Comparison of ENCODE assay signal across 9 mouse cellular contexts in genomic region chr17:28117451-28118209, GRCm38 (mm10). TPM values are rescaled to one million over a fixed set of nuclear protein-coding genes. Genes with fewer than 3 reads are reported as not detected.
DNase-seq lines count a peak whose midpoint lies in the region; ATAC-seq lines count a peak whose summit lies in the region.
"Had no signal": no experiment of that assay in that cellular context is flagged by ENCODE, and none has a peak within 500 bp of the region (broad histone marks: within the 10 kb centered on the region; RNA-seq: fewer than 3 reads in every experiment).

No protein-coding gene starts in this region.

- DNase-seq in gastrocnemius, adult 18-20 months (ENCODE audit: low spot score), result peak; percentile 58
- no peak for DNase-seq in gastrocnemius, postnatal 4 days (ENCODE audit: low spot score in 2 of 2)
- peak; percentile 30 for DNase-seq in MN1 (ENCODE audit: low spot score)
- no peak for DNase-seq in embryonic facial prominence, embryonic 10.5 days (ENCODE audit: low spot score)
- DNase-seq in heart, postnatal 10 days, result peak; percentile 60 to 61
- no peak for DNase-seq in layer of hippocampus, adult 18-20 months (ENCODE audit: low spot score in 2 of 2)
- no peak for DNase-seq in forebrain, embryonic 14.5 days (ENCODE audit: low spot score)
- no peak for DNase-seq in kidney, postnatal 14 days

- no peak overlapping the region for H3K9ac ChIP-seq in forebrain, embryonic 14.5 days (ENCODE audit: low read length)
- H3K9ac ChIP-seq: lung, embryonic 15.5 days had no signal

- peaks cover 2% of the 10 kb centered on the region for H3K27me3 ChIP-seq in embryonic facial prominence, embryonic 10.5 days (replicated peaks; ENCODE audit: low read depth, poor library complexity, severe bottlenecking)
- no peaks in the 10 kb centered on the region for H3K27me3 ChIP-seq in forebrain, embryonic 14.5 days (replicated peaks; ENCODE audit: control insufficient read depth, insufficient read depth, low read length)
- H3K27me3 ChIP-seq: lung, embryonic 15.5 days had no signal

- intact Hi-C loops in heart, postnatal 10 days (cut with DNase I), result no loop called here

- H3K36me3 ChIP-seq in embryonic facial prominence, embryonic 10.5 days (replicated peaks), result no peaks in the 10 kb centered on the region
- no peaks in the 10 kb centered on the region for H3K36me3 ChIP-seq in forebrain, embryonic 14.5 days (ENCODE audit: control insufficient read depth, insufficient read depth, low read length)
- H3K36me3 ChIP-seq: lung, embryonic 15.5 days had no signal

- no peak for ATAC-seq in forebrain, embryonic 14.5 days

- no peaks in the 10 kb centered on the region for H3K9me3 ChIP-seq in embryonic facial prominence, embryonic 10.5 days
- no peaks in the 10 kb centered on the region for H3K9me3 ChIP-seq in forebrain, embryonic 14.5 days (replicated peaks; ENCODE audit: control insufficient read depth, low read length)
- H3K9me3 ChIP-seq: lung, embryonic 15.5 days had no signal

- WGBS in embryonic facial prominence, embryonic 10.5 days, result 57% methylated on average over 19 of the region's 19 CpGs
- WGBS in forebrain, embryonic 14.5 days, result 71% methylated on average over 19 of the region's 19 CpGs

- no peak overlapping the region for H3K4me2 ChIP-seq in forebrain, embryonic 14.5 days (ENCODE audit: low read length)
- H3K4me2 ChIP-seq: lung, embryonic 15.5 days had no signal

- peaks cover 34% of the 10 kb centered on the region for H3K4me1 ChIP-seq in embryonic facial prominence, embryonic 10.5 days
- no peaks in the 10 kb centered on the region for H3K4me1 ChIP-seq in forebrain, embryonic 14.5 days (ENCODE audit: control insufficient read depth, insufficient read depth, low read length)
- H3K4me1 ChIP-seq: lung, embryonic 15.5 days had no signal

- H3K27ac ChIP-seq in embryonic facial prominence, embryonic 10.5 days (replicated peaks), result peak overlapping the region; percentile 35; the same call in 1 of the 2 replicates
- H3K27ac ChIP-seq in forebrain, embryonic 14.5 days (ENCODE audit: low read depth, low read length), result no peak overlapping the region
- H3K27ac ChIP-seq: lung, embryonic 15.5 days had no signal

- no peak overlapping the region for H3K4me3 ChIP-seq in embryonic facial prominence, embryonic 10.5 days
- no peak overlapping the region for H3K4me3 ChIP-seq in forebrain, embryonic 14.5 days (ENCODE audit: low read depth, low read length)
- H3K4me3 ChIP-seq: lung, embryonic 15.5 days had no signal

RNA-seq across cellular contexts. Expression of gene Scube3, which starts 24.3 kb away (rescaled TPM):
- total RNA-seq in gastrocnemius, adult 18-20 months (2021), result under 1 TPM; 0.16 to 0.26 TPM
- 1 to 10 TPM; 1.6 to 2.4 TPM for total RNA-seq in gastrocnemius, postnatal 4 days (2021)
- 8.7 and 9.7 TPM in 2 replicates for polyA plus RNA-seq in embryonic facial prominence, embryonic 10.5 days (2016; fragmentation: Nextera tagmentation; extraction: Ambion mirVana)
- 1 to 10 TPM in 1 of 2 experiments, under 1 TPM in 1; 0.82 to 1.0 TPM for total RNA-seq in heart, postnatal 10 days (2021)
- 1 to 10 TPM; 1.3 to 1.9 TPM for total RNA-seq in layer of hippocampus, adult 18-20 months (2021)
- 4.7 TPM in 2 replicates for polyA plus RNA-seq in forebrain, embryonic 14.5 days (2014; fragmentation: Nextera tagmentation; extraction: Ambion mirVana)

RNA-seq across cellular contexts. Expression of gene Tcp11, which starts 37.2 kb away (rescaled TPM):
- total RNA-seq in gastrocnemius, adult 18-20 months (2021), result not detected
- total RNA-seq in gastrocnemius, postnatal 4 days (2021), result under 1 TPM; 0.70 to 0.93 TPM
- 0.54 and 0.83 TPM in 2 replicates for polyA plus RNA-seq in embryonic facial prominence, embryonic 10.5 days (2016; fragmentation: Nextera tagmentation; extraction: Ambion mirVana)
- under 1 TPM; 0.12 to 0.25 TPM for total RNA-seq in heart, postnatal 10 days (2021)
- 1 to 10 TPM in 1 of 2 experiments, under 1 TPM in 1; 0.68 to 1.6 TPM for total RNA-seq in layer of hippocampus, adult 18-20 months (2021)
- 1.6 TPM in 2 replicates for polyA plus RNA-seq in forebrain, embryonic 14.5 days (2014; fragmentation: Nextera tagmentation; extraction: Ambion mirVana)

RNA-seq across cellular contexts. Expression of gene Zfp523, which starts 59.3 kb away (rescaled TPM):
- total RNA-seq in gastrocnemius, adult 18-20 months (2021), result 10 to 100 TPM; 15.8 to 16.7 TPM
- 10 to 100 TPM; 31.7 to 38.2 TPM for total RNA-seq in gastrocnemius, postnatal 4 days (2021)
- 32.8 and 35.9 TPM in 2 replicates for polyA plus RNA-seq in embryonic facial prominence, embryonic 10.5 days (2016; fragmentation: Nextera tagmentation; extraction: Ambion mirVana)
- total RNA-seq in heart, postnatal 10 days (2021), result 10 to 100 TPM; 21.4 to 26.9 TPM
- total RNA-seq in layer of hippocampus, adult 18-20 months (2021), result 100 to 1,000 TPM; 107 to 109 TPM
- 31.0 and 33.9 TPM in 2 replicates for polyA plus RNA-seq in forebrain, embryonic 14.5 days (2014; fragmentation: Nextera tagmentation; extraction: Ambion mirVana)

Comparison
In these comparisons a context has a peak if more than half of its experiments do, and no peak if none do; other contexts are left out.
1. DNase-seq: peak in gastrocnemius, adult 18-20 months (single experiment), MN1 (single experiment) and heart, postnatal 10 days (2 of 2); none in gastrocnemius, postnatal 4 days (0 of 2), embryonic facial prominence, embryonic 10.5 days (single experiment), layer of hippocampus, adult 18-20 months (0 of 2), forebrain, embryonic 14.5 days (single experiment) and kidney, postnatal 14 days (single experiment).